Mouse (Mus musculus): ENCODE data around the gene Scnn1a. TPM values are rescaled to one million over a fixed set of nuclear protein-coding genes. Genes with fewer than 3 reads are reported as not detected.

Gene Scnn1a
- polyA plus RNA-seq, 1 experiment from 2014 or later, result 3.2 TPM

GRCm38 (mm10) chr6:125321114-125321855, 826 bp downstream of the Scnn1a start:
- no peak overlapping the region for H3K4me3 ChIP-seq (ENCODE audit: low read depth, low read length)
- no peaks in the 10 kb centered on the region for H3K4me1 ChIP-seq (ENCODE audit: control insufficient read depth, insufficient read depth, low read length)
- no peak overlapping the region for H3K9ac ChIP-seq (ENCODE audit: low read depth, low read length)
- no peaks in the 10 kb centered on the region for H3K9me3 ChIP-seq (ENCODE audit: control insufficient read depth, low read length)
- ATAC-seq (ENCODE audit: low read depth), result peak; percentile 62; the same call in 1 of the 2 replicates
- WGBS, result 6% methylated on average over 26 of the region's 26 CpGs
- no peaks in the 10 kb centered on the region for H3K36me3 ChIP-seq (ENCODE audit: control insufficient read depth, insufficient read depth, low read length)
- H3K27ac ChIP-seq (replicated peaks; ENCODE audit: low read depth, low read length), result no peak overlapping the region
- peak overlapping the region; percentile 5; the same call in 1 of the 2 replicates for H3K4me2 ChIP-seq (ENCODE audit: low read depth, low read length)
- H3K27me3 ChIP-seq (replicated peaks; ENCODE audit: control insufficient read depth, insufficient read depth, low read length), result peaks cover 27% of the 10 kb centered on the region
- DNase-seq (ENCODE audit: low spot score), result peak; percentile 43

- no peaks in the 10 kb centered on the region for H3K36me3 ChIP-seq (ENCODE audit: control insufficient read depth, insufficient read depth, low read length)
- no peak overlapping the region for H3K4me3 ChIP-seq (ENCODE audit: low read depth, low read length)
- no peak overlapping the region for H3K9ac ChIP-seq (ENCODE audit: low read depth, low read length)
- H3K4me2 ChIP-seq (ENCODE audit: low read depth, low read length), result no peak overlapping the region
- H3K27ac ChIP-seq (replicated peaks; ENCODE audit: low read depth, low read length), result no peak overlapping the region
- H3K9me3 ChIP-seq (ENCODE audit: control insufficient read depth, low read length), result no peaks in the 10 kb centered on the region
- 69% methylated on average over 13 of the region's 13 CpGs for WGBS
- ATAC-seq (ENCODE audit: low read depth) (no peak), DNase-seq (ENCODE audit: low spot score) (no peak)
- H3K4me1 ChIP-seq (ENCODE audit: control insufficient read depth, insufficient read depth, low read length), result no peaks in the 10 kb centered on the region
- peaks cover 27% of the 10 kb centered on the region for H3K27me3 ChIP-seq (replicated peaks; ENCODE audit: control insufficient read depth, insufficient read depth, low read length)
These were observed 2.3 kb downstream of the Scnn1a start for GRCm38 (mm10) chr6:125322794-125323193.

GRCm38 (mm10) chr6:125323547-125323946, 3.1 kb downstream of the Scnn1a start:
- Histone ChIP-seq H3K4me3 (ENCODE audit: low read depth, low read length) (no peak overlapping the region), H3K9ac (ENCODE audit: low read depth, low read length) (no peak overlapping the region), H3K27ac (replicated peaks; ENCODE audit: low read depth, low read length) (no peak overlapping the region), H3K9me3 (ENCODE audit: control insufficient read depth, low read length) (no peaks in the 10 kb centered on the region), H3K36me3 (ENCODE audit: control insufficient read depth, insufficient read depth, low read length) (no peaks in the 10 kb centered on the region), H3K4me2 (ENCODE audit: low read depth, low read length) (no peak overlapping the region), H3K4me1 (ENCODE audit: control insufficient read depth, insufficient read depth, low read length) (no peaks in the 10 kb centered on the region), H3K27me3 (replicated peaks; ENCODE audit: control insufficient read depth, insufficient read depth, low read length) (peaks cover 27% of the 10 kb centered on the region)
- WGBS, result 62% methylated on average over 6 of the region's 6 CpGs
- ATAC-seq (ENCODE audit: low read depth), result no peak
- DNase-seq (ENCODE audit: low spot score), result no peak

GRCm38 (mm10) chr6:125325337-125325736, 4.9 kb downstream of the Scnn1a start:
- DNase-seq (ENCODE audit: low spot score) (no peak), ATAC-seq (ENCODE audit: low read depth) (no peak)
- Histone ChIP-seq H3K9me3 (ENCODE audit: control insufficient read depth, low read length) (no peaks in the 10 kb centered on the region), H3K27ac (replicated peaks; ENCODE audit: low read depth, low read length) (no peak overlapping the region), H3K36me3 (ENCODE audit: control insufficient read depth, insufficient read depth, low read length) (no peaks in the 10 kb centered on the region), H3K27me3 (replicated peaks; ENCODE audit: control insufficient read depth, insufficient read depth, low read length) (peaks cover 26% of the 10 kb centered on the region), H3K4me2 (ENCODE audit: low read depth, low read length) (no peak overlapping the region), H3K4me1 (ENCODE audit: control insufficient read depth, insufficient read depth, low read length) (peaks cover 8% of the 10 kb centered on the region), H3K9ac (ENCODE audit: low read depth, low read length) (no peak overlapping the region), H3K4me3 (ENCODE audit: low read depth, low read length) (no peak overlapping the region)
- WGBS, result 67% methylated on average over 6 of the region's 6 CpGs

- Histone ChIP-seq H3K27ac (replicated peaks; ENCODE audit: low read depth, low read length) (no peak overlapping the region), H3K9me3 (ENCODE audit: control insufficient read depth, low read length) (no peaks in the 10 kb centered on the region), H3K4me1 (ENCODE audit: control insufficient read depth, insufficient read depth, low read length) (peaks cover 12% of the 10 kb centered on the region), H3K4me2 (ENCODE audit: low read depth, low read length) (no peak overlapping the region), H3K9ac (ENCODE audit: low read depth, low read length) (no peak overlapping the region), H3K27me3 (replicated peaks; ENCODE audit: control insufficient read depth, insufficient read depth, low read length) (no peaks in the 10 kb centered on the region), H3K4me3 (ENCODE audit: low read depth, low read length) (no peak overlapping the region), H3K36me3 (ENCODE audit: control insufficient read depth, insufficient read depth, low read length) (no peaks in the 10 kb centered on the region)
- no peak for DNase-seq (ENCODE audit: low spot score)
- 81% methylated on average over 5 of the region's 5 CpGs for WGBS
- ATAC-seq (ENCODE audit: low read depth), result no peak
These were observed 7.8 kb downstream of the Scnn1a start for GRCm38 (mm10) chr6:125328243-125328642.

- H3K27ac ChIP-seq (replicated peaks; ENCODE audit: low read depth, low read length), result peak overlapping the region; percentile 17; the same call in 1 of the 2 replicates
- peak overlapping the region; percentile 49 for H3K4me3 ChIP-seq (ENCODE audit: low read depth, low read length)
- peak overlapping the region; percentile 77 for H3K4me2 ChIP-seq (ENCODE audit: low read depth, low read length)
- DNase-seq (ENCODE audit: low spot score) (peak; percentile 95), ATAC-seq (ENCODE audit: low read depth) (peak; percentile 93)
- under 1% methylated on average over 39 of the region's 39 CpGs for WGBS
- peak overlapping the region; percentile 63 for H3K9ac ChIP-seq (ENCODE audit: low read depth, low read length)
- H3K4me1 ChIP-seq (ENCODE audit: control insufficient read depth, insufficient read depth, low read length), result peaks cover 16% of the 10 kb centered on the region
- H3K27me3 ChIP-seq (replicated peaks; ENCODE audit: control insufficient read depth, insufficient read depth, low read length), result no peaks in the 10 kb centered on the region
- H3K9me3 ChIP-seq (ENCODE audit: control insufficient read depth, low read length), result no peaks in the 10 kb centered on the region
- no peaks in the 10 kb centered on the region for H3K36me3 ChIP-seq (ENCODE audit: control insufficient read depth, insufficient read depth, low read length)
These were observed 10.3 kb downstream of the Scnn1a start for GRCm38 (mm10) chr6:125330626-125331326.

- no peak for ATAC-seq (ENCODE audit: low read depth)
- no peak overlapping the region for H3K27ac ChIP-seq (replicated peaks; ENCODE audit: low read depth, low read length)
- 67% methylated on average over 14 of the region's 14 CpGs for WGBS
- no peak overlapping the region for H3K4me3 ChIP-seq (ENCODE audit: low read depth, low read length)
- DNase-seq (ENCODE audit: low spot score), result no peak
- peaks cover 16% of the 10 kb centered on the region for H3K4me1 ChIP-seq (ENCODE audit: control insufficient read depth, insufficient read depth, low read length)
- H3K9me3 ChIP-seq (ENCODE audit: control insufficient read depth, low read length), result no peaks in the 10 kb centered on the region
- H3K36me3 ChIP-seq (ENCODE audit: control insufficient read depth, insufficient read depth, low read length), result no peaks in the 10 kb centered on the region
- no peak overlapping the region for H3K4me2 ChIP-seq (ENCODE audit: low read depth, low read length)
- H3K9ac ChIP-seq (ENCODE audit: low read depth, low read length), result no peak overlapping the region
- no peaks in the 10 kb centered on the region for H3K27me3 ChIP-seq (replicated peaks; ENCODE audit: control insufficient read depth, insufficient read depth, low read length)
These were observed 12.8 kb downstream of the Scnn1a start for GRCm38 (mm10) chr6:125333112-125333899.

- Histone ChIP-seq H3K4me2 (ENCODE audit: low read depth, low read length) (no peak overlapping the region), H3K36me3 (ENCODE audit: control insufficient read depth, insufficient read depth, low read length) (no peaks in the 10 kb centered on the region), H3K4me1 (ENCODE audit: control insufficient read depth, insufficient read depth, low read length) (peaks cover 16% of the 10 kb centered on the region), H3K27me3 (replicated peaks; ENCODE audit: control insufficient read depth, insufficient read depth, low read length) (no peaks in the 10 kb centered on the region), H3K4me3 (ENCODE audit: low read depth, low read length) (no peak overlapping the region), H3K27ac (replicated peaks; ENCODE audit: low read depth, low read length) (0 out of 2 replicates have a peak overlapping the region, but pooled peaks have one; percentile 21), H3K9me3 (ENCODE audit: control insufficient read depth, low read length) (no peaks in the 10 kb centered on the region), H3K9ac (ENCODE audit: low read depth, low read length) (no peak overlapping the region)
- ATAC-seq (ENCODE audit: low read depth) (no peak), DNase-seq (ENCODE audit: low spot score) (no peak)
- 73% methylated on average over 2 of the region's 2 CpGs for WGBS
These were observed 13.9 kb downstream of the Scnn1a start for GRCm38 (mm10) chr6:125334356-125334755.
